Mouse (Mus musculus) limb, embryonic 10.5 days (tissue): Measurements from ENCODE around the gene Ccsap. TPM values are rescaled to one million over a fixed set of nuclear protein-coding genes. Genes with fewer than 3 reads are reported as not detected.

ENCODE experiments used
- DNase-seq: peaks from one replicate; pipeline ENCODE4 v3.0.0-alpha.2; 2017; ENCODE audit warnings: low spot score
- H3K27ac ChIP-seq: fragments of 300-500 bp; sonication (generic); 2 replicates; pipeline ENCODE4 v1.5.1; 2016; ENCODE audit warnings: mild to moderate bottlenecking
- H3K27me3 ChIP-seq: fragments of 300-500 bp; sonication (generic); 2 replicates; pipeline ENCODE4 v1.6.1; 2016; ENCODE audit warnings: low read depth, mild to moderate bottlenecking; ENCODE audit not compliant: poor library complexity, severe bottlenecking
- H3K36me3 ChIP-seq: fragments of 300-500 bp; sonication (generic); 2 replicates; pipeline ENCODE4 v1.6.1; 2016; ENCODE audit warnings: mild to moderate bottlenecking, moderate library complexity
- H3K4me1 ChIP-seq: fragments of 300-500 bp; sonication (generic); 2 replicates; pipeline ENCODE4 v1.6.1; 2016
- H3K4me3 ChIP-seq: fragments of 300-500 bp; sonication (generic); 2 replicates; pipeline ENCODE4 v1.5.1; 2016; ENCODE audit warnings: mild to moderate bottlenecking, moderate library complexity
- H3K9me3 ChIP-seq: fragments of 300-500 bp; sonication (generic); replicated peaks from 2 replicates; pipeline ENCODE4 v1.6.1; 2016; ENCODE audit warnings: mild to moderate bottlenecking
- WGBS: fragments of 180-500 bp; shearing (Covaris S2); methylation state at CpG from one replicate; pipeline ENCODE4 v1.1.7; 2016; 5-methylcytosine and 5-hydroxymethylcytosine counted together
- polyA plus RNA-seq: library from polyadenylated mRNA; unstranded; fragments of >200 nt; fragmentation: Nextera tagmentation; extraction: Ambion mirVana; gene quantifications from 2 replicates; pipeline ENCODE4 v1.2.1, GENCODE M21; 2016

The Ccsap gene
- polyA plus RNA-seq, 1 experiment from 2014 or later: 6.1 TPM

GRCm38 (mm10) chr8:123845991-123846390 lies 14.0 kb downstream of the Ccsap start:
- Histone ChIP-seq H3K9me3 (no peaks in the 10 kb centered on the region), H3K4me3 (no peak overlapping the region), H3K36me3 (peaks cover 28% of the 10 kb centered on the region), H3K4me1 (peaks cover 3% of the 10 kb centered on the region; the same call in 1 of the 2 replicates), H3K27ac (no peak overlapping the region), H3K27me3 (no peaks in the 10 kb centered on the region)
- DNase-seq: no peak
- WGBS: 91% methylated on average over 10 of the region's 10 CpGs

GRCm38 (mm10) chr8:123845114-123845513 lies 14.9 kb downstream of the Ccsap start:
- H3K4me1 ChIP-seq: peaks cover 3% of the 10 kb centered on the region; the same call in 1 of the 2 replicates
- H3K4me3 ChIP-seq: no peak overlapping the region
- 85% methylated on average over 13 of the region's 13 CpGs for whole genome bisulfite sequencing
- no peaks in the 10 kb centered on the region for H3K9me3 ChIP-seq
- no peak overlapping the region for H3K27ac ChIP-seq
- no peaks in the 10 kb centered on the region for H3K27me3 ChIP-seq
- peaks cover 34% of the 10 kb centered on the region for H3K36me3 ChIP-seq
- no peak for DNase-seq

GRCm38 (mm10) chr8:123844341-123844740 lies 15.7 kb downstream of the Ccsap start:
- H3K36me3 ChIP-seq: peaks cover 37% of the 10 kb centered on the region
- H3K4me3 ChIP-seq: no peak overlapping the region
- 89% methylated on average over 7 of the region's 7 CpGs for WGBS
- H3K27me3 ChIP-seq: no peaks in the 10 kb centered on the region
- DNase-seq: no peak
- H3K9me3 ChIP-seq: no peaks in the 10 kb centered on the region
- peaks cover 3% of the 10 kb centered on the region; the same call in 1 of the 2 replicates for H3K4me1 ChIP-seq
- H3K27ac ChIP-seq: no peak overlapping the region

- peaks cover 45% of the 10 kb centered on the region for H3K36me3 ChIP-seq
- 94% methylated on average over 12 of the region's 12 CpGs for WGBS
- H3K4me3 ChIP-seq: no peak overlapping the region
- no peak for DNase-seq
- H3K9me3 ChIP-seq: no peaks in the 10 kb centered on the region
- H3K27ac ChIP-seq: no peak overlapping the region
- H3K27me3 ChIP-seq: no peaks in the 10 kb centered on the region
- H3K4me1 ChIP-seq: peaks cover 3% of the 10 kb centered on the region; the same call in 1 of the 2 replicates
These were observed 17.9 kb downstream of the Ccsap start for GRCm38 (mm10) chr8:123842086-123842485.

GRCm38 (mm10) chr8:123840578-123841345 lies 19.2 kb downstream of the Ccsap start:
- H3K9me3 ChIP-seq: no peaks in the 10 kb centered on the region
- no peaks in the 10 kb centered on the region for H3K27me3 ChIP-seq
- 92% methylated on average over 15 of the region's 15 CpGs for WGBS
- H3K36me3 ChIP-seq: peaks cover 58% of the 10 kb centered on the region
- no peak overlapping the region for H3K4me3 ChIP-seq
- H3K27ac ChIP-seq: no peak overlapping the region
- H3K4me1 ChIP-seq: no peaks in the 10 kb centered on the region
- no peak for DNase-seq

- no peak overlapping the region for H3K27ac ChIP-seq
- H3K36me3 ChIP-seq: peaks cover 68% of the 10 kb centered on the region
- no peaks in the 10 kb centered on the region for H3K4me1 ChIP-seq
- WGBS: 67% methylated on average over 9 of the region's 9 CpGs
- H3K9me3 ChIP-seq: no peaks in the 10 kb centered on the region
- no peak overlapping the region for H3K4me3 ChIP-seq
- H3K27me3 ChIP-seq: no peaks in the 10 kb centered on the region
- DNase-seq: peak; percentile 61
These were observed 21.5 kb downstream of the Ccsap start for GRCm38 (mm10) chr8:123838496-123838895.

- Histone ChIP-seq H3K4me3 (no peak overlapping the region), H3K36me3 (peaks cover 77% of the 10 kb centered on the region), H3K27me3 (no peaks in the 10 kb centered on the region), H3K9me3 (no peaks in the 10 kb centered on the region), H3K27ac (no peak overlapping the region), H3K4me1 (no peaks in the 10 kb centered on the region)
- 93% methylated on average over 6 of the region's 6 CpGs for WGBS
- DNase-seq: no peak
These were observed 23.7 kb downstream of the Ccsap start for GRCm38 (mm10) chr8:123836354-123836753.

GRCm38 (mm10) chr8:123835451-123835850 lies 24.6 kb downstream of the Ccsap start:
- Histone ChIP-seq H3K36me3 (peaks cover 80% of the 10 kb centered on the region), H3K4me1 (no peaks in the 10 kb centered on the region), H3K27ac (no peak overlapping the region), H3K27me3 (no peaks in the 10 kb centered on the region), H3K4me3 (no peak overlapping the region), H3K9me3 (no peaks in the 10 kb centered on the region)
- 58% methylated on average over 9 of the region's 9 CpGs for whole genome bisulfite sequencing
- DNase-seq: peak; percentile 65

GRCm38 (mm10) chr8:123832757-123833156 lies 27.3 kb downstream of the Ccsap start:
- 97% methylated on average over 4 of the region's 4 CpGs for WGBS
- Histone ChIP-seq H3K27me3 (no peaks in the 10 kb centered on the region), H3K4me3 (no peak overlapping the region), H3K9me3 (no peaks in the 10 kb centered on the region), H3K27ac (no peak overlapping the region), H3K4me1 (no peaks in the 10 kb centered on the region), H3K36me3 (peaks cover 100% of the 10 kb centered on the region)
- peak; percentile 58 for DNase-seq

- no peaks in the 10 kb centered on the region for H3K9me3 ChIP-seq
- no peak overlapping the region for H3K27ac ChIP-seq
- H3K27me3 ChIP-seq: no peaks in the 10 kb centered on the region
- no peak for DNase-seq
- H3K4me3 ChIP-seq: no peak overlapping the region
- WGBS: 94% methylated on average over 13 of the region's 13 CpGs
- H3K36me3 ChIP-seq: peaks cover 93% of the 10 kb centered on the region
- no peaks in the 10 kb centered on the region for H3K4me1 ChIP-seq
These were observed 32.5 kb downstream of the Ccsap start for GRCm38 (mm10) chr8:123827523-123827922.

GRCm38 (mm10) chr8:123826758-123827157 lies 33.3 kb downstream of the Ccsap start:
- no peaks in the 10 kb centered on the region for H3K4me1 ChIP-seq
- H3K27me3 ChIP-seq: no peaks in the 10 kb centered on the region
- H3K9me3 ChIP-seq: no peaks in the 10 kb centered on the region
- no peak overlapping the region for H3K4me3 ChIP-seq
- WGBS: 91% methylated on average over 7 of the region's 7 CpGs
- H3K36me3 ChIP-seq: peaks cover 87% of the 10 kb centered on the region
- no peak overlapping the region for H3K27ac ChIP-seq
- DNase-seq: no peak

- WGBS: 66% methylated on average over 9 of the region's 9 CpGs
- H3K27ac ChIP-seq: no peak overlapping the region
- H3K36me3 ChIP-seq: peaks cover 86% of the 10 kb centered on the region
These were observed 34.0 kb downstream of the Ccsap start for GRCm38 (mm10) chr8:123826001-123826400.

GRCm38 (mm10) chr8:123823532-123824123 lies 36.4 kb downstream of the Ccsap start:
- H3K27me3 ChIP-seq: no peaks in the 10 kb centered on the region
- H3K27ac ChIP-seq: no peak overlapping the region
- H3K4me1 ChIP-seq: no peaks in the 10 kb centered on the region
- DNase-seq: no peak
- WGBS: 95% methylated on average over 18 of the region's 18 CpGs
- H3K9me3 ChIP-seq: no peaks in the 10 kb centered on the region
- no peak overlapping the region for H3K4me3 ChIP-seq
- peaks cover 79% of the 10 kb centered on the region for H3K36me3 ChIP-seq

More at GRCm38 (mm10) chr8:123826001-123826400, 34.0 kb downstream of the Ccsap start:
- no peaks in the 10 kb centered on the region for H3K9me3 ChIP-seq
- DNase-seq: peak; percentile 49
- no peak overlapping the region for H3K4me3 ChIP-seq
- no peaks in the 10 kb centered on the region for H3K4me1 ChIP-seq
- H3K27me3 ChIP-seq: no peaks in the 10 kb centered on the region
